Mouse (Mus musculus) liver, embryonic 14.5 days (tissue): ENCODE data around the gene Pbx1. TPM values are rescaled to one million over a fixed set of nuclear protein-coding genes. Genes with fewer than 3 reads are reported as not detected.

Experiments
- ATAC-seq: fragments of 200-750 bp; cut with Nextera tagmentation; 2 replicates; pipeline ENCODE4 v1.8.0; 2017; ENCODE audit warnings: moderate number of reproducible peaks, mild to moderate bottlenecking, moderate library complexity; ENCODE audit not compliant: insufficient read depth
- DNase-seq, 3 experiments: peaks; one replicate each; pipeline ENCODE4 v3.0.0-alpha.2; 2012 to 2013; ENCODE audit warnings: low read depth in 3 of 3, low spot score in 3 of 3
- H3K27ac ChIP-seq: fragments of 300-500 bp; sonication (generic); 2 replicates; pipeline ENCODE4 v1.5.1; 2014; ENCODE audit warnings: moderate library complexity, mild to moderate bottlenecking, control low read depth, inconsistent platforms
- H3K27me3 ChIP-seq: fragments of 300-500 bp; sonication (generic); 2 replicates; pipeline ENCODE4 v1.6.1; 2014; ENCODE audit warnings: mild to moderate bottlenecking, low read length, moderate library complexity; ENCODE audit not compliant: control insufficient read depth, insufficient read depth
- H3K36me3 ChIP-seq: fragments of 300-500 bp; sonication (generic); replicated peaks from 2 replicates; pipeline ENCODE4 v1.6.1; 2014; ENCODE audit warnings: low read depth; ENCODE audit not compliant: control insufficient read depth, insufficient read depth
- H3K4me1 ChIP-seq, 2 experiments: fragments of 200-500 bp in 1 of 2; fragments of 300-500 bp in 1 of 2; sonication (generic) in 1 of 2; replicated peaks; 2 replicates each; pipeline ENCODE4 v1.6.1; 2012 to 2014; ENCODE audit warnings: antibody characterized with exemption in 1 of 2, inconsistent platforms in 1 of 2, low read length in 1 of 2; ENCODE audit not compliant: control insufficient read depth in 2 of 2, insufficient read depth in 2 of 2
- H3K4me2 ChIP-seq: fragments of 300-500 bp; sonication (generic); 2 replicates; pipeline ENCODE4 v1.6.1; 2014; ENCODE audit warnings: low read depth, mild to moderate bottlenecking, control low read depth, moderate library complexity
- H3K4me3 ChIP-seq, 2 experiments: fragments of 200-500 bp in 1 of 2; fragments of 300-500 bp in 1 of 2; sonication (generic) in 1 of 2; 2 replicates each; pipeline ENCODE4 v1.5.1; 2012 to 2014; ENCODE audit warnings: low read depth in 2 of 2, low read length in 2 of 2, mild to moderate bottlenecking in 2 of 2, control low read depth in 1 of 2, inconsistent platforms in 1 of 2, moderate library complexity in 1 of 2; ENCODE audit not compliant: insufficient read depth in 1 of 2
- H3K9ac ChIP-seq: fragments of 300-500 bp; sonication (generic); replicated peaks from 2 replicates; pipeline ENCODE4 v1.6.1; 2014; ENCODE audit warnings: mild to moderate bottlenecking, control low read depth, moderate library complexity
- H3K9me3 ChIP-seq: fragments of 300-500 bp; sonication (generic); 2 replicates; pipeline ENCODE4 v1.6.1; 2016; ENCODE audit warnings: low read length, mixed read lengths; ENCODE audit not compliant: control insufficient read depth
- CTCF ChIP-seq: IDR thresholded peaks from 2 replicates; pipeline ENCODE4 v1.5.1; 2016; ENCODE audit warnings: antibody characterized with exemption, low read depth, control low read depth
- EP300 ChIP-seq: IDR thresholded peaks from 2 replicates; pipeline ENCODE4 v1.6.1; 2016; ENCODE audit warnings: antibody characterized with exemption, low read depth
- WGBS: fragments of 180-500 bp; shearing (Covaris S2); extraction: QIAGEN DNeasy Blood & Tissue Kit; methylation state at CpG from one replicate; pipeline ENCODE4 v1.1.7; 2014; ENCODE audit not compliant: insufficient replicate concordance; 5-methylcytosine and 5-hydroxymethylcytosine counted together
- polyA plus RNA-seq, 2 experiments: library from polyadenylated mRNA; depleted of rRNA in 1 of 2; stranded (reverse) in 1 of 2; unstranded in 1 of 2; fragments of >200 nt; fragmentation: Nextera tagmentation in 1 of 2; extraction: Ambion mirVana in 1 of 2; gene quantifications; 2 replicates each; pipeline versions ENCODE4 v1.2.1 to v1.2.3; 2012 to 2014

Pbx1 gene
- polyA plus RNA-seq, 2 experiments = 1.7 to 2.7 TPM

GRCm38 (mm10) chr1:168328236-168328605, 103.8 kb downstream of the Pbx1 start:
- ATAC-seq (no peak), DNase-seq (no peak)
- 23% methylated on average over 3 of the region's 3 CpGs for WGBS
- no peak for TF ChIP-seq EP300
- TF ChIP-seq CTCF = no peak
- Histone ChIP-seq H3K4me3 (no peak overlapping the region), H3K36me3 (no peaks in the 10 kb centered on the region), H3K9ac (no peak overlapping the region), H3K4me2 (no peak overlapping the region), H3K9me3 (no peaks in the 10 kb centered on the region), H3K27me3 (no peaks in the 10 kb centered on the region), H3K4me1 (peaks cover 6 to 13% of the 10 kb centered on the region in 2 experiments), H3K27ac (no peak overlapping the region)

- Histone ChIP-seq H3K27me3 (no peaks in the 10 kb centered on the region), H3K4me3 (no peak overlapping the region), H3K36me3 (no peaks in the 10 kb centered on the region), H3K9ac (no peak overlapping the region), H3K9me3 (no peaks in the 10 kb centered on the region), H3K4me2 (no peak overlapping the region), H3K4me1 (peaks cover 7 to 16% of the 10 kb centered on the region in 2 experiments), H3K27ac (no peak overlapping the region)
- 68% methylated on average over 18 of the region's 18 CpGs for WGBS
- no peak for ATAC-seq
- DNase-seq = no peak
- TF ChIP-seq EP300 (no peak), CTCF (no peak)
These were observed 104.5 kb downstream of the Pbx1 start for GRCm38 (mm10) chr1:168327405-168328235.

GRCm38 (mm10) chr1:168325786-168326185, 106.3 kb downstream of the Pbx1 start:
- H3K27ac ChIP-seq = no peak overlapping the region
- H3K4me3 ChIP-seq = no peak overlapping the region
- H3K27me3 ChIP-seq = no peaks in the 10 kb centered on the region
- H3K36me3 ChIP-seq = no peaks in the 10 kb centered on the region
- H3K4me2 ChIP-seq = no peak overlapping the region
- no peak for DNase-seq
- no peaks in the 10 kb centered on the region for H3K9me3 ChIP-seq
- WGBS = 69% methylated on average over 4 of the region's 4 CpGs
- peaks cover 7 to 19% of the 10 kb centered on the region in 2 experiments for H3K4me1 ChIP-seq
- no peak for ATAC-seq
- H3K9ac ChIP-seq = no peak overlapping the region
- TF ChIP-seq EP300 = no peak
- no peak for TF ChIP-seq CTCF

- no peaks in the 10 kb centered on the region for H3K36me3 ChIP-seq
- no peak overlapping the region for H3K4me3 ChIP-seq
- TF ChIP-seq EP300 (no peak), CTCF (no peak)
- DNase-seq (no peak), ATAC-seq (no peak)
- H3K4me1 ChIP-seq = peaks cover 7 to 19% of the 10 kb centered on the region in 2 experiments
- H3K9me3 ChIP-seq = no peaks in the 10 kb centered on the region
- WGBS = 62% methylated on average over 7 of the region's 7 CpGs
- no peak overlapping the region for H3K9ac ChIP-seq
- no peak overlapping the region for H3K27ac ChIP-seq
- no peaks in the 10 kb centered on the region for H3K27me3 ChIP-seq
- H3K4me2 ChIP-seq = no peak overlapping the region
These were observed 107.6 kb downstream of the Pbx1 start for GRCm38 (mm10) chr1:168324306-168325085.

GRCm38 (mm10) chr1:168323436-168324108, 108.5 kb downstream of the Pbx1 start:
- DNase-seq (no peak), ATAC-seq (peak; percentile 37; the same call in 1 of the 2 replicates)
- H3K9me3 ChIP-seq = no peaks in the 10 kb centered on the region
- no peaks in the 10 kb centered on the region for H3K36me3 ChIP-seq
- peak overlapping the region; percentile 27; the same call in 1 of the 2 replicates for H3K4me2 ChIP-seq
- no peak overlapping the region for H3K4me3 ChIP-seq
- WGBS = 29% methylated on average over 12 of the region's 12 CpGs
- no peaks in the 10 kb centered on the region for H3K27me3 ChIP-seq
- no peak overlapping the region; the same call in 1 of the 2 replicates for H3K27ac ChIP-seq
- peak overlapping the region; percentile 9 for H3K9ac ChIP-seq
- peaks cover 7 to 21% of the 10 kb centered on the region in 2 experiments for H3K4me1 ChIP-seq
- TF ChIP-seq CTCF (no peak), EP300 (no peak)
